Mouse (Mus musculus): ENCODE measurements at regions not wholly inside any gene's neighbourhood (a gene's known extent, or its start where the extent isn't known, plus 50 kb on each side); places are given as distances from the start of the nearest gene placed in this dataset.

DNA sequence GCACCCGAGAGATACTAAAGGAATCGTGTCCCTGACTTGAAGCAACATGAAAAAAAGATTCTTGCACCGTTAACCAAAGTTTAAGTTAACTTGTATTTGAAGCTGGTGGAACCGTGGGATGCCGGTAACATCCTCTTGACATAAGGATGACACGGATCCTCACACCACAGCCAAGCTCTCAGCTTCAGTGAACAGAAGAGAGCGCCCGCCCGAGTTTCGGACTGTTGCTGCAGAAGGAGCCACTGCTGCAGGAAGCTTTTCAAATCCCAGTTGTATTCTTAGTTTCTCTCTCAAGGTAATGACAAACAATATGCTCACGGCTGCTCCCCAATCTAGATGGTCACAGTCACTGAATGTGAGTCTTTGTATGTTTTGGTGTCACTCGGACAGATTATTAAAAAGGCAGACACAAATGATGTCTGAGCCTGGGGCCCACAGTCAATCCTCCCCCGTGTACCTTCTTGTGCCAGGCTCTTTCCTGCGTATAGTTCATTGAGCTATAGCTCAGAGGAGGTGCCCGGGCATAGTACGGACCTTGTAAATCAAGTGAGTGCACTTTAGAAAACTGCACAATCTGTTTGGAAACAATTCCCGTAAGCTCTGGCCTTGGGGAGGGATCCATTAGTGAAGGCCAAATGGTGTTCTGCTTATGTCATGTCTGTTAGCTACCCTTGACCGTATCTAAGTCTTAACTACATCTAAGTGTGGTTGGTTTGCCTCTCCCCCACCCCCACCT is 99.3 kb upstream of the Ankrd55 start:
- no peak for DNase-seq

DNA sequence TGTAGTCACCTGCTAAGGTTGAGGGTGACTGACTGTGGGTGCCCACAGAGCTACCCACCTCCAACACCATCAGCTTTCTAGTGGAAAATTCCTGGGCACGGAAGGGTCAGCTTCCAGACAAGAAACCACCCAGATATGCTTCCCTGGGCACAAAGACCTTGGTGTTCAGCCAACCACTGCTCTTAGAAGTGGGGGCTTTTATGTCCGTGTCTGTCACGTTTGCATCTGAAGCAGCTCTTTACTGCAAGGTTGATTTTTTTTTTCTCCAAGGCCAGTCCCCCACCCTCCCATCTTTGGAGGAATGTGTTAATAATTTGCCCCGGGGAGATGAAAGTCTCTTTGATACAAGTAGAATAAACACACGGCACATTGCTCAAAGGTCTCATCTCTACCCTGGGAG is 98.6 kb upstream of the Ankrd55 start:
- DNase-seq, result peak; percentile 77

DNA sequence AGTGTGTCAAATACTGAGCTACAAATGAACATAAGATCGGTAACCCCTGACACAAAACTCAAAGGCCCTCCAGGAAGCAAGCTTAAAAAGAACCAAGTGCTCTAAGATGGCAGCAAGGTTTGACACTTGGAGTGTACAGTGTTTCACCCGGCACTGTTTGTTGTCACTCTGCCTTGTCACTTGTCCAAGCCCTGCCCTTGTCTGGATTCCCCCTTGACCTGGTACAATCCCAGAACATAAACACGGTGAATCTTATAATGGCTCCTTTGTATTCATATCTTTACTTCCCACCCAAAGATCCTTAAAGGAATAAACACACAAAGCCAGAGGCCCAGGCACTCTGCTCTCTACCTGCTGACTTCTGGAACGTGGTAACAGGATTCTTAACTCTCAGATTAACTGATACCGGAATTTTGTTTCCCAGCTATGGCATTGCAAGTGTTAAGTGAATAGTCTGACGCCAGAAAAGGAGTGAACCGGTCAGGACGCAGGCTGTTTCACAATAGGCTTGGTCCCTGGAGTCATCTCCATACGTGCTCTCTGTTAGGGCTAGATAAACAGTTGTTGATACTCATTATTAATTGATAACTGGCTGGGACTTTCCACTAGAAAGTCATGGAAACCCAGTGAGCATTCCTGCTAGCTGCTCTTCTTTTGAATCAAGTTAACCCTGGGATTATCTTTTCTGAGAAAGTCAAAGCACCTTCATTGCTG is 95.9 kb upstream of the Ankrd55 start:
- no peak for DNase-seq

DNA sequence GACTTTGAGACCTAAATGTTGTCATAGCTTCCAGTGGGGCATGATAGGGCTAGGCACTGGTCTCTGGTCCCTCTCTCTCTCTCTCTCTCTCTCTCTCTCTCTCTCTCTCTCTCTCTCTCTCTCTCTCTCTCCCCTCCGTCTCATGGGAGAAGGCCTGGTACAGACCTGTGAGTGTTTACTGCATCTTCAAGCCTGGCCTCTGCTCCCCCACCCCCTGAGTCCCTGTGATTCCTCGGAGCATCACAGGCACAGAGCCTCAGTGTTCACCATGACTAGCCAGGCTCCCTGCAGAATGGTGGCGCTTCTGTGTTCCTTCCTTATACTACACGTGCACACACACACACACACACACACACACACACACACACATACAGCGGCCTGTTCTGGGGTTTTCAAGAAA is 94.6 kb upstream of the Ankrd55 start:
- DNase-seq, result no peak

DNA sequence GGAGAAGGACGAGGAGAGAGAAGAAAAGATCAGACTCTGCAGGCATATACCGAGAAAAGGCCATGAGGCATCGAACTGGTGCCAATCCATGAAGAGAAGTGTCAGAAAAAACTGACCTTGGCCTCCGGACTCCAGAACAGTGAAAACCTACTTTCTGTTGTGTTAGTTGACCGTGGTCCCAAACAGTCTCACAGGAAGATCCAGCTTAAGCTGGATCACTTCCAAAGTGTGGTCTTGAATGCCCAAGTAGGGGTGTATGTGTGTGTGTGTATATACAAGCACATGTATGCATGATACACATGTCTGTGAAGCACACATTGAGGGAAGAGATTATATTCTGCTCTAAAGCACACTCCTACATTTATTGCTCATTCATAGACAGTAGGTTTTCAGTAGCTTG is 93.3 kb upstream of the Ankrd55 start:
- no peak for DNase-seq

DNA sequence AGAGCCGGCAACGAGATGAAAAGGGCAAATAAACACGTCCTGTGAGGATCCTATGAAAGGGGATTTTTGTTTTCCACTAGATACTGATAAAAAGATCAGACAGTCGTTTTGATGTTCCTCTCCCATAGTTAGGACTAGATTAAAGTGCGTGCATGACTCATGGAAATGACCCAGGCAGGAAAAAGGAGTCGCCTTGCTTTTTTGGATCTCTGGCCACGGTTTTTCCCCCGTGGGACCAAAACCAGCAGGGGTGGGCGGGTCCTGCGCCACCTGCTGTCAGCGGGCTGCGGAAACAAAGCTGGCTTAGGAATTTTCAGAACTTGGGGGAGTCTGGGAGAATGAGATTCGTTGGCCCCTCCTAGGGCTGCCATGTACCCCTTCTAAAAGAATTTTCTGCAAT is 91.5 kb upstream of the Ankrd55 start:
- peak; percentile 79 for DNase-seq

DNA sequence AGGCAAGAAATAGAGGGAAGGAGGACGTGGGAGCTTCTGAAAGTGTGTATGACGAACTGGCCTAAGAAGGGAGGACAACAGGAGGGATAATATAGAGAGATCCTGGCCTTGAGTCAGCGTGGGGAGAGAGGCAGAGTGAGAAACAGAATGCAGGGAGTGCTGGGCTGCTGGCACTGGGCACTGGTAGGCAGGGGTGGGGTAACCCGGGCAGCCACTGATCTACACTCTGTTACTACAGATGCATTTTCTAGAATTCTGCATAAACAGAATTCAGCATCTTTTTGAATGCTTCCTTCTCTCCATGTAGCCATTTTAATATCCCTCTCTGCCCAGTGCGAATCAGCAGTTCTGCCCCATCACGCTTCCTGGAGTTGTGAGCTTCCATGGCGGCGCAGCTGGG is 84.5 kb upstream of the Ankrd55 start:
- DNase-seq, result no peak

DNA sequence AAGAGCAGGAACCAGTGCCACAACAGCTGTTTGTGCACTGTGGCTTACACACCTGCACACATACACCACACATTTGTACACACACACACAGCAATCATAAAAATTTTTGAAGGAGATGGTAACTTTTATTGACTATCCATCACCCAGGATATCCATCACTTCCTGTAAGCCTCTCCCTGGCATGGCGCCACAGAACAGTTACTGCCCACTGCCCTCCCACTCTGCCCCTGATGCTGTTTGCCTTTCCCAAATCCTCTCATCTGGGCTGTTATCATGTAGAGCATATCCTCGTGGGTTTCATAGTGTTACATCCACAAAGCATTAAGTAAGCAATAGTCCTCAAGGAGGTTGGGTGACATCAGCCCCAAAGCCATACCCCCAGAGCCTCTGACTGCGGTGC is 84.0 kb upstream of the Ankrd55 start:
- DNase-seq, result no peak

DNA sequence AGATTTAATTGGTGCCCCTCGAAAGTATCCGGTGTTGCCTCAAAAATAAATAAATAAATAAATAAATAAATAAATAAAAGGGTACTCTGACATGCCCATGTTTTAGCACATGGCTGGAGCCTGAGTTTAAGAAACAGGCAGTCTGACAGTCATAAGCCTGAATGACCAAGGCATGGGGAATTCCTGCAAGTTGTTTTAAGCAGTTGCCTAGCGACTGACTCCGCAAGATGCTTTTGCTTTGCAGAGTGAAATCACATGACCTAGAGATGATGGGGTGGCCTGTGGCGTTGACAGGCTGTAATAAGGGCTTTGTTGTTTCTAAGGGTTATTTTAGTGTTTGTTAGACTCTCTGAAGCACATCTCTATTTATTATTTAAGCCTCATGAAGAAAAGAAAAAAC is 83.4 kb upstream of the Ankrd55 start:
- DNase-seq, result no peak

DNA sequence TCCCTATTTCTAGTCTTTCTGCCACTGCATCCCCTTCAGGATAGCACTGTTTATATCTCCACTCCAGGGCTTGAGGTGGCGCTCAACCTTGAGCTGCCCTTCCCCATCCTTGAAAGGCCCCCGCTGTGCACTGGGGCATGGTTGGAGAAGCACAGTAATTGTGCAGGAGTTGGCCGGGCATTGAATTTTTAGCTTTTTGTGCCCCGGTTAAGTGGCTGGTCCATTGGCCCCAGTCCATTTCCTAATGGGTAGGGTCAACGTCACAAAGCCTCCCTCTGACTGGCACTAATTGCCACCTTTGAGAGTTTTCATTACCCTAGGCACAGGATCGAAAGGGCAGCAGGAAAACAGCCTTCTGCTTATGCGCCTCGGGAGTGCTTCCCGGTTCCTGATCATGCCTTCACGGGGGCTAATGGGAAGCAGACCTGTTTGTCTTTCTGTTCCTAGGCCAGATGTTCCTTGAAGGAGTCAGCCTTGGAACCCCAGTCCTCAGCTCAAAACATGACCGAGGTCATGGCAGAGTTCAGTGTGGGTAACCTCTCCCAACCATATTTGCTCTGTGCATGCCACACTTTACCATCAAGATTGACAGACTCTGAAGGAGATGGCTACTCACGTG is 80.5 kb upstream of the Ankrd55 start:
- DNase-seq, result peak; percentile 48

DNA sequence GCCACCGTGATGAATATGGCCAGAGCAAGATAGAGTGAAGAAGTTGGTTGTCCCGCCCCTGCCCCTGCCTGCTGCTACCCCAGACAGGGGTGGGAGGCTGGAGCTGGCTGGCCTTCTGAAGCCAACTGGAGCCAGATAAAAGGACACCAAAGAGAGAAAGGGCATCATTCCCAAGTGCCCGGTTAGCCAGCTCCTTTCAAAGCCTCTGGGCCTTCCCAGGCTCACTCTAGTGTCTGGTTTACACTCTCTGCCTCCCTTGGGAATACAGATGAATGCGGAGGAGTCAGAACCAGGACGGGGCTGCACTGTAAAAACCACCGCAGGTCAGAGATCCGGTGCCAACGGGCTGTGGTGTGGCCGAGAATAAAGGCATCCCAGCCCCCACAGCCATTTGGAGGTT is 76.4 kb upstream of the Ankrd55 start:
- DNase-seq, result no peak

DNA sequence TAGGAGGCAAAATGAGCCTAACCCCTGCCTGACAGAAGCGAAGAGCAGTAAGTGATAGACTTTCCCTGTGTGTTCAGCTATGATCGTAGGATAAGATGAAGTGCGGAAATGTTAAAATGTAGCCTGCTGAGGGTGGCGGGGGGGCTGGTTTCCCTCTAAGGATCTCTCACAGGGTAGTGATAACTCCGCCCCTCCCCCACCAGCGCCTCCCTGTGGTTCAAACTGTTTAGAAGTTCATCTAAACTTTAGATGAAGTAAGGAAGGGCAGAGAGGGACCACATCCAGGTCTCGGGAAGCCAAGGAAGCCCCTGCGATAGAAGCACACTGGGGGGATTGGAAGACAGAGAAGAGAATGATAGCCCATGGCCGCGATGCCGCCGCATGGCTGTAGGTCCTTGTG is 75.9 kb upstream of the Ankrd55 start:
- no peak for DNase-seq

DNA sequence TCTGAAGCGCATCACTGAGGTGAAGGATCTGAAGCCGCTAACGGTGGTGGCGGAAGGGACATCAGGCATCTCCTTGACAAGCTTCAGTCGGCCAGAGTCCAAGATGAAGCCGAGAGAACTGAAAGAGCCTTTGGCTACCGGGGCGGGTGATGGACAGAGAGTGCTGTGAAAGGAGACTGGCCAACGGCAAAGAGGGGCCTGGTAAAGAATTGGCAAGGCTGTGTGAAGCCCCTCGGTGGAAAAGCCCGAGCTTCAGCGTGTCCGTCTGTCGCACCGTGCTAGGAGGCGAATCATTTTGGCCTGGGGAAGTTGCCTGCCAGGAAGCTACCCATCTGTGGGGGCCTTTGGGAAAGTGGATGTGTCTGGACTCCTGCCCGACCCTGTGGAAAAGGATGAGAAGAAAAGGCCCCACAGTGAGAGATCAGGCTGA is 74.6 kb upstream of the Ankrd55 start:
- DNase-seq, result no peak

DNA sequence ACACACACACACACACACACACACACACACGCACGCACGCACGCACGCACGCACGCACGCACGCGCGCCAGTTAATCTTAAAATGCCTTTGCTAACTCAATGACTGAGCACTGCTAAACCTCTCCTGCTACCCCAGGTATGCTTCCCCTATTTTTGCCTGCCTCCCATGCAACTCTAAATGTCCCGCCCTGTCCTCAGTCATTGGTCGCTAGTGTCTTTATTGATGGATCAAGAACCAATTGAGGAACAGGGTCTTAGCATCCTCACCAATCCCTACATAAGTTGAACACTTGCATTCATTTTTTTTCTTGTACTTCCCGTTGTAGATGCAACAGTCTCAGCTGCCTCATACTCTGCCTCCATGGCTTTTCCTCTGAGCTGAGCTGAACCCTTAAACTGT is 72.2 kb upstream of the Ankrd55 start:
- no peak for DNase-seq

DNA sequence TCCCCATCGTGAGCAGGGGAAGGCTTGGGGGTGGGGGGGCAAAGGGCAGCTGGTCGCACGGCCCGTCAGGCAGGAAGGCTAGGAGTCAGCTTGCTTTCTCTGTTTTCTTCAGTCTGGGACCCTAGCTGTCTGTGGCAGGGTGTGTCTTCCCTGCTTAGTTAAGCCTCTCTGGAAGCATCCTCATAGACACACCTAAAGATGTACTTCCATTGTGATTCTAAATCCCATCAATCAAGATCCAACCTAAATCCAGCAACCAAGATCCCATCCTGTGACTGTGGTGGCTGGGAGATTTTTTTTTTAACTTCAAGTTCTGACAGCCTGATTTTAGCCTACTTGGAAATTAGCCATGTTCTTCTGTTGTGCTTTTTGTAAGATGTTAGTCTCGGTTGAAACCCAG is 69.9 kb upstream of the Ankrd55 start:
- DNase-seq, result no peak

DNA sequence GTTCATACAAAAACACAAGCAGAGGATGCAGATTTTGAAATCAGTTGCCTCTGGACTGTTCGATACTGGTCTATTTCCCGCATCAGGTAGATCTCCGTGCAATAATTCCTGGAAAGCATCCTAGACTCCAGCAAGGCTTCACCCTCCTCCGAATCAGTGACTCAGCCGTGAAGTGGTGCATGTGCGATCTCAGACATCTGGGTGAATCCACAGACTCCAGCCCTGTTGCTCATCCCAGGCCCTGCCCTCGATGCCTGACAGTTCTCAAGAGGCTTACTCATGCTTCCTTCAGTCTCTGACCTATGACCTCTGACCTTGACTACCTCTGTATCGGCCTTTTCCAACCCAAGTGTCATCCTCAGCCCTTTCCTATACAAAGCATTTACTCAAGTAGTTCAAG is 68.1 kb upstream of the Ankrd55 start:
- DNase-seq, result no peak

DNA sequence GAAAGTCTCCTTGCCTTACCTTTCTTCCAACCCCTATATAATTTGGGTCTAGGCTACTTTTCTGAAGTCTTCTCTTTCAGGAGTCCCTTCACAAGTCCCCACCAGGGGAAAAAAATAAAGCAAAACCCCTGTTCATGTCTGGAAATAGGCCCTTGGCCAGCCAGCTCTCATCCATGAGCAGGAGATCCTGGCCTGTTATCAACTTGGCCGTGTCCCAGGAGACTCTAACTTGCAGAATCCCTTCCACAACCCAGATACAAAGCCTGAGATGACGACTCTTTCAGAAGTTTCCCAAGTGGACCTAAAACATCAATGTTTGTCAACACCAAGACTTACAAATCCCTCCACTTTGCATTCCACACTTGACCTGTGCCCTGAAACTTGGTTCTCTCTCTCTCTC is 64.6 kb upstream of the Ankrd55 start:
- DNase-seq, result peak; percentile 33

DNA sequence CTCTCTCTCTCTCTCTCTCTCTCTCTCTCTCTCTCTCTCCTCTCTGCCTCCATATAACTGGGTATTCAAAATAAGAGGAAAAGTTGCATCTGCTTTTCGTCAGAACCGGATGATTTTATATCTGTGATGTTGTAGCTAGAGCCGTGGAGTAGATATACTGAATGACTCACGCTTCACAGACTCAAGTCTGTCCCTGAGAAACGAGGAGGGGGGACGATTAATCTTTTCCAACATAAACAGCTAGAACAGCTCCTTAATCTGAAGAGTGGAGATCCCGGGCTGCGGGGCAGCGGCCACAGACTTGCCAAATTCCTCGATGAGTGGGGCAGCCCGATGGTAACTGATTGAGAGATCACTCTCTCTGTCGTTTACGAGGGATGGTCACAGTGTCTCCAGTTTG is 60.5 kb upstream of the Ankrd55 start:
- DNase-seq, result no peak

DNA sequence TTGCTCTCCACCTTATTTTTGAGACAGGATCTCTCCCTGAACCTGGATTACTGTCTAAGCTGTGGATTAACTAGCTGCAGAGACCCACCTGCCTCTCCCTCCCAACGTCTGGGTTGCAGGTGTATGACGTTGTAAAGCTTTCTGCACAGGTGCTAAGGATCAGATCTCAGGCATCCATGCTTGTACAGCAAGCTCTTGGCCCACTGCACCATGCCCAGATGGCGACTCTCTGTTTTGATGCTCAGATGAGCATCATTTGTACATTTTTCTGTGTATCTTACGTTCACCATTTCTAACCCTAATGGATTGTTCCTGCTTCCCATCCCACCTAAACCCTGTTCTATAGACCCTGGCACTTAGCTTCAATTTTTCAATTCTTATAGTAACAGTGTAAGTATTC is 59.4 kb upstream of the Ankrd55 start:
- DNase-seq, result no peak

DNA sequence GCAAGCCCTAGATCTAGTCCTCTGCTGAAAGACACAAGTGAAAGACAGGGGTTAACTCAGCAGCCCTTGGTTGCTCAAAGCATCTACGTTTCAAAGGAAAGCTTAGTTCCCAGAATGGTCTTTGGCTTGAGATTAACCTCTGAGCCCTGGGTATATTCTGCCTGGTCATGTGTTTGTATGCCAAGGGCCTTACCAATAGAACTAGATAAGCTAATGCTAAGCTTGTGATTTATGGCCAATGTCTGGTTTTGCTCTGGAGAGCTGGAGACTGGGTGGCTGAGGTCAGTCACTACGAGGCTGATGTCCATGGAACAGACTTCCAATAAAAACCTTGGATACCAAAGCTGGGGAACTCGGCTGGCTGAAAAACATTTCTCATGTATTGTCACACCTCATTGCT is 58.1 kb upstream of the Ankrd55 start:
- DNase-seq, result no peak

DNA sequence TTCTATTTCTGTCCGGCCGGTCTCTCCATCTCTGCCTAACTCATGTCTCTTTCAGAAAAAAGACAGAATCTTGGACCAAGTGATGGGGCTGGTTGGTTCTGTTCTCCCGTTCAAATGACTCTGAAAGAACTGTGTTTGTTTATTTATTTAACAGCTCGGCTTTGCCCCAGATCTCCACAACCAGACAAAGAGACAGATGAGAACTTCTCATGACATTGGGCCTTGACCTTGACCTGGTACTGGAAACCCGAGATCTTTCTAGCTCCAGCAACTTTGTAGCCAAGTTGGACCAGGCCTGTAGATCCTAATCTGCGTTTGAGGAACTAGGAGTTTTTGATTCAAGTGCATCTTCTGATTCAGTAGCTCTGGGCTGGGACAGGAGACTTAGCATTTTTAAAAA is 53.6 kb upstream of the Ankrd55 start:
- DNase-seq, result peak; percentile 37

DNA sequence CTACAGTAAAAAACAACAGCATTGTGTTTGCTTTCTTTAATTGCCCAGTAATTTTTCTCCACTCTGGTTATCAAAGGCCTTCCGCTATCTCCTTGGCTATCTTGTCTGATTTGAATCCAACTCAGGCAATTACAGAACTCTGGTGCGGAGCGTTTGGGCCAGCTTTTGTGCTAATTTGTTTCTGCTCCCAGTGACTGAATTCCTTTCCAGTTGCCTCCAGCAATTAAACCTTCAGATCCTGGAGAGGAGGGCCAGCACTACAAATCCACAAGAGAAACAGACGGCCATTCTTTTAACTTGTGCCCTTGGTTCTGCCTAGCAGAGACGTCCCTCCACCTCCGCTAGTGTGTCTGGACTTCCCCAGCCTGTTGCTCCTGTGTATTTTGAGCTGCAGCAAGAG is 51.3 kb upstream of the Ankrd55 start:
- DNase-seq, result peak; percentile 18

DNA sequence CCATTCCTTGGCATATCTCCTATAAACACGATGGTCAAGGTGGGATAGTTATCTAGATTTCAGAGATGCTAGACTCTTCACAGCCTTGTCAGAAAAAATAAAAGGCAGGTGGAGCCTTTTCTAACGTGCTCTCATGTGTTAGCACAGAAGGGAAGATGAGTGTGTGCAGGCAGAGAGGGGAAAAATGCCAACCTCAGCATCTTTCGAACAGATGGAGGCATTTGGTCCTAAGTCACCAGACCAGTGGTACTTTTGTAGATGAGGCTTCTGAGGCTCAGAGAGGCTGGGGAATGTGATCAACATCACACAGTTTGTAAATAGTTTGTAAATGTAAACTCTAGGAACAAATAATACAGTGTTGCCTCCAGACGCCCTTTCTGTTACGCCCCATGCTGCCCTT is 50.9 kb upstream of the Ankrd55 start:
- DNase-seq, result no peak

DNA sequence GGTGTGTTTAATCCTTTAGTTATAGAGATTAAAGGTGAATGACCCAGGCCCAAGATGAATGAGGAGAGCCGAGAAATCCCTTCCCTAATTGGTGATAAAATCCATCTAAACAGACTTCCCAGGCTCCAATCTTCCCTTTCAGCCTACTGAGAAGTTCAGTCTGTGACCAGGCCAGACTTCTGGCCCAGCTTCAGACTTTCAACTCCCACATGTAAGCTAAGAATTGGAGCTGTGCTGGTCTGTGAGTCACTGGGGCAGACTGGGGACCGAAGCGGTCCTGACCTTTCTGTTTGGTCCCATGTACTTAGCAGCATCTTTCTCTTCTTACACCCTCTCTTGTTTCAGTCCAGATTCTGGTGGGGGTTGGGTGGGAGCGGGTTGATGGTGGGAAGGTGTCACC is 50.3 kb upstream of the Ankrd55 start:
- peak; percentile 24 for DNase-seq
